In genomic region chr4:108045136-108046107, GRCm38 (mm10) we compare ENCODE assay signal across 23 mouse cellular contexts. TPM values are rescaled to one million over a fixed set of nuclear protein-coding genes. Genes with fewer than 3 reads are reported as not detected.
DNase-seq lines count a peak whose midpoint lies in the region; ATAC-seq lines count a peak whose summit lies in the region.
"Had no signal": no experiment of that assay in that cellular context is flagged by ENCODE, and none has a peak within 500 bp of the region (broad histone marks: within the 10 kb centered on the region; RNA-seq: fewer than 3 reads in every experiment).

No protein-coding gene starts in this region.

- H3K4me2 ChIP-seq in embryonic facial prominence, embryonic 12.5 days (replicated peaks): no peak overlapping the region
- no peak overlapping the region for H3K4me2 ChIP-seq in embryonic facial prominence, embryonic 14.5 days (ENCODE audit: low read depth, low read length)
- H3K4me2 ChIP-seq in limb, embryonic 13.5 days (replicated peaks): no peak overlapping the region
- H3K4me2 ChIP-seq in kidney, embryonic 14.5 days (replicated peaks; ENCODE audit: low read depth, low read length): no peak overlapping the region
- H3K4me2 ChIP-seq: heart, embryonic 12.5 days; intestine, embryonic 15.5 days; liver, embryonic 12.5 days; midbrain, embryonic 11.5 days; neural tube, embryonic 15.5 days; stomach, embryonic 15.5 days had no signal

- WGBS in embryonic facial prominence, embryonic 12.5 days: 49% methylated on average over 19 of the region's 19 CpGs
- 69% methylated on average over 19 of the region's 19 CpGs for WGBS in embryonic facial prominence, embryonic 10.5 days
- 46% methylated on average over 19 of the region's 19 CpGs for WGBS in embryonic facial prominence, embryonic 14.5 days
- 38% methylated on average over 19 of the region's 19 CpGs for WGBS in limb, embryonic 13.5 days
- 62% methylated on average over 19 of the region's 19 CpGs for WGBS in kidney, embryonic 14.5 days

- no peaks in the 10 kb centered on the region for H3K27me3 ChIP-seq in embryonic facial prominence, embryonic 12.5 days
- H3K27me3 ChIP-seq in embryonic facial prominence, embryonic 10.5 days (replicated peaks; ENCODE audit: low read depth, poor library complexity, severe bottlenecking): no peaks in the 10 kb centered on the region
- no peaks in the 10 kb centered on the region for H3K27me3 ChIP-seq in embryonic facial prominence, embryonic 14.5 days (replicated peaks; ENCODE audit: control insufficient read depth, insufficient read depth, low read length)
- H3K27me3 ChIP-seq in limb, embryonic 13.5 days: no peaks in the 10 kb centered on the region
- H3K27me3 ChIP-seq in kidney, embryonic 14.5 days (ENCODE audit: control insufficient read depth, insufficient read depth, low read length): no peaks in the 10 kb centered on the region
- H3K27me3 ChIP-seq: heart, embryonic 12.5 days; intestine, embryonic 15.5 days; liver, embryonic 12.5 days; neural tube, embryonic 15.5 days; stomach, embryonic 15.5 days had no signal

- no peak overlapping the region for H3K9ac ChIP-seq in embryonic facial prominence, embryonic 12.5 days
- no peak overlapping the region for H3K9ac ChIP-seq in embryonic facial prominence, embryonic 14.5 days (ENCODE audit: low read depth, low read length)
- H3K9ac ChIP-seq in limb, embryonic 13.5 days: no peak overlapping the region
- no peak overlapping the region for H3K9ac ChIP-seq in kidney, embryonic 14.5 days (ENCODE audit: low read depth, low read length)
- H3K9ac ChIP-seq: forebrain, postnatal 0 days; heart, embryonic 12.5 days; intestine, embryonic 15.5 days; liver, embryonic 12.5 days; neural tube, embryonic 15.5 days; stomach, embryonic 15.5 days had no signal

- ATAC-seq in embryonic facial prominence, embryonic 12.5 days (ENCODE audit: insufficient number of reproducible peaks, insufficient read depth, low FRiP score, low TSS enrichment): no peak
- ATAC-seq in embryonic facial prominence, embryonic 14.5 days (ENCODE audit: low read depth): peak; percentile 55; the same call in 1 of the 2 replicates
- peak; percentile 87 for ATAC-seq in limb, embryonic 13.5 days (ENCODE audit: low FRiP score, low read depth)
- no peak for ATAC-seq in kidney, embryonic 14.5 days (ENCODE audit: low FRiP score, low TSS enrichment)
- ATAC-seq: forebrain, postnatal 0 days; intestine, embryonic 15.5 days; liver, embryonic 12.5 days had no signal

- DNase-seq in embryonic facial prominence, embryonic 10.5 days (ENCODE audit: low spot score): no peak
- peak; percentile 24 for DNase-seq in embryo, embryonic 10.5 days (ENCODE audit: low spot score)
- peak; percentile 33 for DNase-seq in embryonic facial prominence, embryonic 14.5 days (ENCODE audit: low spot score)
- DNase-seq in frontal cortex, postnatal 36 days (ENCODE audit: low spot score in 2 of 2): no peak
- DNase-seq: cerebellum, adult 11 months; forebrain, postnatal 0 days; kidney, adult 9 months; kidney, postnatal 25 days; lung, adult 18-20 months; lung, postnatal 10 days; right cerebral cortex, adult 18-20 months; thymus, postnatal 25 days had no signal

- H3K36me3 ChIP-seq in embryonic facial prominence, embryonic 12.5 days: peaks cover 34% of the 10 kb centered on the region
- peaks cover 71% of the 10 kb centered on the region for H3K36me3 ChIP-seq in embryonic facial prominence, embryonic 10.5 days (replicated peaks)
- H3K36me3 ChIP-seq in embryonic facial prominence, embryonic 14.5 days (ENCODE audit: control insufficient read depth, insufficient read depth, low read length): peaks cover 49% of the 10 kb centered on the region
- peaks cover 50% of the 10 kb centered on the region for H3K36me3 ChIP-seq in limb, embryonic 13.5 days
- H3K36me3 ChIP-seq in kidney, embryonic 14.5 days (ENCODE audit: control insufficient read depth, insufficient read depth, low read length): peaks cover 42% of the 10 kb centered on the region

- H3K4me1 ChIP-seq in embryonic facial prominence, embryonic 12.5 days: 0 out of 2 replicates have a peak, but pooled peaks cover 3% of the 10 kb centered on the region
- peaks cover 3% of the 10 kb centered on the region; the same call in 1 of the 2 replicates for H3K4me1 ChIP-seq in embryonic facial prominence, embryonic 10.5 days
- H3K4me1 ChIP-seq in embryonic facial prominence, embryonic 14.5 days (ENCODE audit: control insufficient read depth, insufficient read depth, low read length): peaks cover 8% of the 10 kb centered on the region; the same call in 1 of the 2 replicates
- H3K4me1 ChIP-seq in limb, embryonic 13.5 days: peaks cover 18% of the 10 kb centered on the region
- H3K4me1 ChIP-seq in kidney, embryonic 14.5 days (ENCODE audit: control insufficient read depth, insufficient read depth, low read length): no peaks in the 10 kb centered on the region
- H3K4me1 ChIP-seq: intestine, embryonic 15.5 days; neural tube, embryonic 15.5 days; stomach, embryonic 15.5 days had no signal

- H3K4me3 ChIP-seq in embryonic facial prominence, embryonic 12.5 days: no peak overlapping the region
- H3K4me3 ChIP-seq in embryonic facial prominence, embryonic 10.5 days: no peak overlapping the region
- no peak overlapping the region for H3K4me3 ChIP-seq in embryonic facial prominence, embryonic 14.5 days (ENCODE audit: low read depth, low read length)
- no peak overlapping the region for H3K4me3 ChIP-seq in limb, embryonic 13.5 days
- no peak overlapping the region for H3K4me3 ChIP-seq in kidney, embryonic 14.5 days (ENCODE audit: low read length)
- H3K4me3 ChIP-seq: forebrain, embryonic 10.5 days; heart, embryonic 12.5 days; intestine, embryonic 15.5 days; layer of hippocampus, adult 2 months; liver, embryonic 12.5 days; neural tube, embryonic 15.5 days; stomach, embryonic 15.5 days had no signal

- H3K9me3 ChIP-seq in embryonic facial prominence, embryonic 12.5 days: no peaks in the 10 kb centered on the region
- no peaks in the 10 kb centered on the region for H3K9me3 ChIP-seq in embryonic facial prominence, embryonic 10.5 days
- H3K9me3 ChIP-seq in embryonic facial prominence, embryonic 14.5 days (ENCODE audit: control insufficient read depth, low read length): no peaks in the 10 kb centered on the region
- H3K9me3 ChIP-seq in limb, embryonic 13.5 days: no peaks in the 10 kb centered on the region
- H3K9me3 ChIP-seq in kidney, embryonic 14.5 days (ENCODE audit: control insufficient read depth, low read length): no peaks in the 10 kb centered on the region
- H3K9me3 ChIP-seq: forebrain, embryonic 10.5 days; heart, embryonic 12.5 days; intestine, embryonic 15.5 days; liver, embryonic 12.5 days; neural tube, embryonic 15.5 days; stomach, embryonic 15.5 days had no signal

- peak overlapping the region; percentile 7; the same call in 1 of the 2 replicates for H3K27ac ChIP-seq in embryonic facial prominence, embryonic 12.5 days
- H3K27ac ChIP-seq in embryonic facial prominence, embryonic 10.5 days (replicated peaks): no peak overlapping the region
- H3K27ac ChIP-seq in embryonic facial prominence, embryonic 14.5 days (replicated peaks; ENCODE audit: low read depth, low read length): peak overlapping the region; percentile 58
- peak overlapping the region; percentile 79 for H3K27ac ChIP-seq in limb, embryonic 13.5 days
- H3K27ac ChIP-seq in kidney, embryonic 14.5 days (ENCODE audit: low read depth, low read length): no peak overlapping the region
- H3K27ac ChIP-seq: forebrain, embryonic 10.5 days; intestine, embryonic 15.5 days; layer of hippocampus, adult 2 months; liver, embryonic 12.5 days; neural tube, embryonic 15.5 days; stomach, embryonic 15.5 days had no signal

RNA-seq across cellular contexts. Expression of gene Podn, which starts 50.8 kb away (rescaled TPM):
- polyA plus RNA-seq in embryonic facial prominence, embryonic 12.5 days (2016; fragmentation: Nextera tagmentation; extraction: Ambion mirVana): 0.41 and 0.79 TPM in 2 replicates
- polyA plus RNA-seq in embryonic facial prominence, embryonic 10.5 days (2016; fragmentation: Nextera tagmentation; extraction: Ambion mirVana): 0.05 and 0.38 TPM in 2 replicates
- 5.5 and 6.4 TPM in 2 replicates for polyA plus RNA-seq in embryonic facial prominence, embryonic 14.5 days (2014; fragmentation: Nextera tagmentation; extraction: Ambion mirVana)
- 1.0 and 1.4 TPM in 2 replicates for polyA plus RNA-seq in limb, embryonic 13.5 days (2015; fragmentation: Nextera tagmentation; extraction: Ambion mirVana)
- polyA plus RNA-seq in kidney, embryonic 14.5 days (2014; fragmentation: Nextera tagmentation; extraction: Ambion mirVana): 0.46 and 1.0 TPM in 2 replicates

Comparison
In these comparisons a context has a peak if more than half of its experiments do, and no peak if none do; other contexts are left out.
1. ATAC-seq: peak in embryonic facial prominence, embryonic 14.5 days (single experiment) and limb, embryonic 13.5 days (single experiment); none in embryonic facial prominence, embryonic 12.5 days (single experiment) and kidney, embryonic 14.5 days (single experiment).
2. H3K27ac ChIP-seq: peak in embryonic facial prominence, embryonic 12.5 days (single experiment), embryonic facial prominence, embryonic 14.5 days (single experiment) and limb, embryonic 13.5 days (single experiment); none in embryonic facial prominence, embryonic 10.5 days (single experiment) and kidney, embryonic 14.5 days (single experiment).
3. DNase-seq: peak in embryo, embryonic 10.5 days (single experiment) and embryonic facial prominence, embryonic 14.5 days (single experiment); none in embryonic facial prominence, embryonic 10.5 days (single experiment) and frontal cortex, postnatal 36 days (0 of 2).